Mouse (Mus musculus) gastrocnemius, postnatal 4 days (tissue): ENCODE results near the gene Cul4b. TPM values are rescaled to one million over a fixed set of nuclear protein-coding genes. Genes with fewer than 3 reads are reported as not detected.

Source experiments
- total RNA-seq, 2 experiments: library from RNA; stranded (reverse); gene quantifications; 2 replicates each; pipeline ENCODE4 v1.2.3; 2021

The Cul4b gene
- total RNA-seq, 2 experiments from 2014 or later: 19.8 to 21.2 TPM

Other genes with a start within 250 kb of the Cul4b start
- gene Lamp2, start 119.7 kb downstream of the Cul4b start, total RNA-seq: 100 to 1,000 TPM; 110 to 117 TPM
- gene Mcts1, start 24.4 kb upstream of the Cul4b start, total RNA-seq: 10 to 100 TPM; 38.4 to 45.0 TPM
- 10 to 100 TPM; 14.5 to 14.6 TPM for gene C1galt1c1, start 58.9 kb upstream of the Cul4b start, total RNA-seq
- not detected for gene 6030498E09Rik, start 196.5 kb upstream of the Cul4b start, total RNA-seq